Mouse (Mus musculus): ENCODE data around the gene Whrn. TPM values are rescaled to one million over a fixed set of nuclear protein-coding genes. Genes with fewer than 3 reads are reported as not detected.

Gene Whrn
- total RNA-seq, 1 experiment: 5.0 TPM

DNA sequence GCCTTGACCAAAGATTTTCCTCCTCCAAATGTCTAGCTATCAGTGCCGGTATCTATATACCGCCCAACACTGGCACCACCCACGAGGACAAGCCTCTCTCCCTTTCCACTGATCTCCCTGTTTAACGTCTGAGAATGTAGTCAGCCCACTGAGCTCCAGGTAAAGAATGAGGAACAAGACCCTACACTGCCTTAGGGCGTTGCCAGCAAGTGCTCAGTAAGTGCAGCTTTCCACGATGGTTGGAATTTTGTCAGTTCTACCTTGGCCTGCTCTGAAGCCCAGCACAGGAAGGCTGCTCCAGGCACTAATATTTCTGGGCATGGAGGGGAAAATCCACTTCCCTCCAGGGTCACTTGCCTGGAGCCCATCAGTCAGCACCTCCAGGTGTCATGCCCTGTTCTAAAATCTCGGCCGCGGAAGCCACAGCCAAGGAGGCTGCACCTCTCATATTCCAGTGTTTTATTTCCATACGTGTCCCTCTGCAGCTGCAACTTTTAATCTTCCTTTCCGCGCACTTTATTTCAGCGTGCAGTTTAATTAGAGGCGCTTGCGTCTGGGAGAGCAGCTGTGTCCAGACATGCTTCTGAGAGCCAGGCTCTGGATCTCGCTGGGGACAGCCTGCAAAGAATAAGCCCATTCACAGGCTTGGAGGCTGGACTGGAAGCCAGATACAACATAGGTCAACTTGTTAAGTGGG is 58.5 kb downstream of the Whrn start:
- H3K27ac ChIP-seq (ENCODE audit: insufficient read depth, low read depth, low read length, poor library complexity, severe bottlenecking): no peak overlapping the region
- peaks cover 0 to 11% of the 10 kb centered on the region in 2 experiments; a peak in 2 of 4 replicates for H3K4me1 ChIP-seq (ENCODE audit: control insufficient read depth in 2 of 2, insufficient read depth in 2 of 2, low read length in 2 of 2, poor library complexity in 1 of 2)
- H3K9ac ChIP-seq (ENCODE audit: insufficient read depth, low read depth, low read length, poor library complexity, severe bottlenecking): no peak overlapping the region
- H3K4me3 ChIP-seq (ENCODE audit: insufficient read depth in 1 of 2, low read depth in 1 of 2, low read length in 2 of 2, poor library complexity in 1 of 2, severe bottlenecking in 1 of 2): no peak overlapping the region
- H3K9me3 ChIP-seq (ENCODE audit: control insufficient read depth, insufficient read depth, low read depth, low read length): no peaks in the 10 kb centered on the region
- in situ Hi-C loops (cut with MboI; ENCODE audit: low sequenced_read_pairs in 2 of 2, unreplicated experiment in 2 of 2): no loop called here
- TF ChIP-seq MAFK (IDR thresholded peaks at IDR 0.05; ENCODE audit: insufficient read depth, low read depth, low read length) (no peak), ZC3H11A (IDR thresholded peaks at IDR 0.05; ENCODE audit: borderline replicate concordance, low read depth, low read length) (no peak)
- H3K36me3 ChIP-seq (ENCODE audit: control insufficient read depth, insufficient read depth, low read length, poor library complexity, severe bottlenecking): peaks cover 2% of the 10 kb centered on the region; the same call in 1 of the 2 replicates
- DNase-seq (ENCODE audit: low read depth, low spot score): no peak

GRCm38 (mm10) chr4:63435402-63435801 is 60.4 kb downstream of the Whrn start:
- Histone ChIP-seq H3K9ac (ENCODE audit: insufficient read depth, low read depth, low read length, poor library complexity, severe bottlenecking) (no peak overlapping the region), H3K4me3 (ENCODE audit: insufficient read depth in 1 of 2, low read depth in 1 of 2, low read length in 2 of 2, poor library complexity in 1 of 2, severe bottlenecking in 1 of 2) (no peak overlapping the region), H3K4me1 (ENCODE audit: control insufficient read depth in 2 of 2, insufficient read depth in 2 of 2, low read length in 2 of 2, poor library complexity in 1 of 2) (peaks cover 0 to 12% of the 10 kb centered on the region in 2 experiments; a peak in 2 of 4 replicates), H3K9me3 (ENCODE audit: control insufficient read depth, insufficient read depth, low read depth, low read length) (no peaks in the 10 kb centered on the region), H3K36me3 (ENCODE audit: control insufficient read depth, insufficient read depth, low read length, poor library complexity, severe bottlenecking) (peaks cover 2% of the 10 kb centered on the region; the same call in 1 of the 2 replicates), H3K27ac (ENCODE audit: insufficient read depth, low read depth, low read length, poor library complexity, severe bottlenecking) (no peak overlapping the region)
- TF ChIP-seq CHD2 (IDR thresholded peaks at IDR 0.05; ENCODE audit: low read depth, low read length) (no peak), ZC3H11A (IDR thresholded peaks at IDR 0.05; ENCODE audit: borderline replicate concordance, low read depth, low read length) (no peak), HCFC1 (IDR thresholded peaks at IDR 0.05; ENCODE audit: borderline replicate concordance, insufficient read depth, low read length) (no peak), ZNF384 (IDR thresholded peaks at IDR 0.05; ENCODE audit: low read depth, low read length) (no peak), MAFK (IDR thresholded peaks at IDR 0.05; ENCODE audit: insufficient read depth, low read depth, low read length) (no peak)
- in situ Hi-C loops (cut with MboI; ENCODE audit: low sequenced_read_pairs in 2 of 2, unreplicated experiment in 2 of 2): no loop called here
- no peak for DNase-seq (ENCODE audit: low read depth, low spot score)

DNA sequence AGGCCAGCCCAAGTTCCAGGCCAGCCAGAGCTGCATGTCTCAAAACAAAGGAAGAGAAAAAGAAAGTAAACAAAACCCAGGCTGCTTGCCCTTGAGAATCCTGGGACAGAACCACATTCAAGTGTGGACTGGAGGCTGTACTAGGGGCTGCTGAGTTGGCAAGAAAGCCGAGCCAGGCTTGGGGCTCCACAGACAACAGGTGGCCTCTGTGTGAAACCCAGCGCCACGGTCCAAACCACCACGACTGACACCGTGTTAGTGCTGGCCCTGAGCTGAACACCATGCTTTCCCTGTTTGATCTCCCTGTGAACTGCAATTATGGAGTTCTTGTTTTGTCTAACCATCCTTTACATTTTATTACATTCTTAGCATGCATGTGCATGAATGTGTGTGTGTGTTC is 64.7 kb downstream of the Whrn start:
- Histone ChIP-seq H3K9ac (ENCODE audit: insufficient read depth, low read depth, low read length, poor library complexity, severe bottlenecking) (no peak overlapping the region), H3K9me3 (ENCODE audit: control insufficient read depth, insufficient read depth, low read depth, low read length) (no peaks in the 10 kb centered on the region), H3K36me3 (ENCODE audit: control insufficient read depth, insufficient read depth, low read length, poor library complexity, severe bottlenecking) (peaks cover 2% of the 10 kb centered on the region; the same call in 1 of the 2 replicates), H3K4me3 (ENCODE audit: insufficient read depth in 1 of 2, low read depth in 1 of 2, low read length in 2 of 2, poor library complexity in 1 of 2, severe bottlenecking in 1 of 2) (no peak overlapping the region), H3K27ac (ENCODE audit: insufficient read depth, low read depth, low read length, poor library complexity, severe bottlenecking) (no peak overlapping the region), H3K4me1 (ENCODE audit: control insufficient read depth in 2 of 2, insufficient read depth in 2 of 2, low read length in 2 of 2, poor library complexity in 1 of 2) (peaks cover 0 to 34% of the 10 kb centered on the region in 2 experiments; a peak in 2 of 4 replicates)
- no peak for DNase-seq (ENCODE audit: low read depth, low spot score)
- TF ChIP-seq HCFC1 (IDR thresholded peaks at IDR 0.05; ENCODE audit: borderline replicate concordance, insufficient read depth, low read length) (no peak), ZNF384 (IDR thresholded peaks at IDR 0.05; ENCODE audit: low read depth, low read length) (no peak), MAFK (IDR thresholded peaks at IDR 0.05; ENCODE audit: insufficient read depth, low read depth, low read length) (0 out of 2 replicates have a peak, but pooled peaks have one; percentile 26), CHD2 (IDR thresholded peaks at IDR 0.05; ENCODE audit: low read depth, low read length) (no peak), ZC3H11A (IDR thresholded peaks at IDR 0.05; ENCODE audit: borderline replicate concordance, low read depth, low read length) (no peak)
- in situ Hi-C loops (cut with MboI; ENCODE audit: low sequenced_read_pairs in 2 of 2, unreplicated experiment in 2 of 2): no loop called here

DNA sequence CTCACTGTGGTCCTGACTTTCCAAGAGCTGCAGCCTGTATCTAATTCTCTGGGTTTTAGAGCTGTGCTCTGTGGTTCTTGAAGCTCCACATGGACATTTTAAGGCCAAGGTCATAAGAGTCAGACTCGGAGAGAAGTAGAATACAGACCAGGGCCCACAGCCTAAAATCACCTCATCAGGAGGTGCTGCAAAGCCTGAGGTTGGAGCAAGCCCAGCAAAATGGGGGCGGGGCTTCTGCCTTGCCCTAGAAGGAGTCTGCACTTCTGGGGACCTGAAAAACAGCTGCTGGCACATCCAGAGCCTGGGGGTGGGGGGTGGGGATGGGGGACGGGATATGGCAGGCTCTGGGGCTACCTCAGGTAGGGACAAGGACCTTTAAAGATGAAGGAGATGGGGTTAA is 65.4 kb downstream of the Whrn start:
- in situ Hi-C loops (cut with MboI; ENCODE audit: low sequenced_read_pairs in 2 of 2, unreplicated experiment in 2 of 2): no loop called here
- H3K4me1 ChIP-seq (ENCODE audit: control insufficient read depth in 2 of 2, insufficient read depth in 2 of 2, low read length in 2 of 2, poor library complexity in 1 of 2): peaks cover 0 to 36% of the 10 kb centered on the region in 2 experiments; a peak in 2 of 4 replicates
- H3K36me3 ChIP-seq (ENCODE audit: control insufficient read depth, insufficient read depth, low read length, poor library complexity, severe bottlenecking): peaks cover 2% of the 10 kb centered on the region; the same call in 1 of the 2 replicates
- H3K9ac ChIP-seq (ENCODE audit: insufficient read depth, low read depth, low read length, poor library complexity, severe bottlenecking): no peak overlapping the region
- H3K4me3 ChIP-seq (ENCODE audit: insufficient read depth in 1 of 2, low read depth in 1 of 2, low read length in 2 of 2, poor library complexity in 1 of 2, severe bottlenecking in 1 of 2): no peak overlapping the region
- TF ChIP-seq MAFK (IDR thresholded peaks at IDR 0.05; ENCODE audit: insufficient read depth, low read depth, low read length) (no peak), ZC3H11A (IDR thresholded peaks at IDR 0.05; ENCODE audit: borderline replicate concordance, low read depth, low read length) (no peak), ZNF384 (IDR thresholded peaks at IDR 0.05; ENCODE audit: low read depth, low read length) (no peak), HCFC1 (IDR thresholded peaks at IDR 0.05; ENCODE audit: borderline replicate concordance, insufficient read depth, low read length) (no peak)
- no peak for DNase-seq (ENCODE audit: low read depth, low spot score)
- no peaks in the 10 kb centered on the region for H3K9me3 ChIP-seq (ENCODE audit: control insufficient read depth, insufficient read depth, low read depth, low read length)
- H3K27ac ChIP-seq (ENCODE audit: insufficient read depth, low read depth, low read length, poor library complexity, severe bottlenecking): no peak overlapping the region

Data from ES-E14 (cell line).